Comparison of ENCODE assay signal across 11 mouse cellular contexts in genomic region chr7:71623048-71623447, GRCm38 (mm10).
DNase-seq lines count a peak whose midpoint lies in the region; ATAC-seq lines count a peak whose summit lies in the region.
"Had no signal": no experiment of that assay in that cellular context is flagged by ENCODE, and none has a peak within 500 bp of the region (broad histone marks: within the 10 kb centered on the region; RNA-seq: fewer than 3 reads in every experiment).

No protein-coding gene starts in this region.

- no peak for ATAC-seq in forebrain, embryonic 14.5 days
- ATAC-seq in limb, embryonic 11.5 days (ENCODE audit: insufficient number of reproducible peaks, low FRiP score, low TSS enrichment, low read depth) = no peak
- ATAC-seq in neural tube, embryonic 14.5 days (ENCODE audit: low read depth) = peak; percentile 61

- WGBS in forebrain, embryonic 14.5 days = 65% methylated on average over 13 of the region's 13 CpGs
- 36% methylated on average over 13 of the region's 13 CpGs for WGBS in limb, embryonic 11.5 days
- WGBS in neural tube, embryonic 14.5 days = 14% methylated on average over 13 of the region's 13 CpGs

- no peak overlapping the region for H3K9ac ChIP-seq in forebrain, embryonic 14.5 days (ENCODE audit: low read length)
- no peak overlapping the region for H3K9ac ChIP-seq in limb, embryonic 11.5 days (ENCODE audit: low read length)
- H3K9ac ChIP-seq in neural tube, embryonic 14.5 days (replicated peaks; ENCODE audit: low read depth, low read length) = no peak overlapping the region; the same call in 1 of the 2 replicates

- no peaks in the 10 kb centered on the region for H3K36me3 ChIP-seq in forebrain, embryonic 14.5 days (ENCODE audit: control insufficient read depth, insufficient read depth, low read length)
- no peaks in the 10 kb centered on the region for H3K36me3 ChIP-seq in limb, embryonic 11.5 days (ENCODE audit: control insufficient read depth, insufficient read depth, low read length)
- H3K36me3 ChIP-seq in neural tube, embryonic 14.5 days (ENCODE audit: control insufficient read depth, insufficient read depth, low read length) = no peaks in the 10 kb centered on the region

- no peak overlapping the region for H3K4me3 ChIP-seq in forebrain, embryonic 14.5 days (ENCODE audit: low read depth, low read length)
- H3K4me3 ChIP-seq in limb, embryonic 11.5 days (ENCODE audit: low read depth, low read length) = no peak overlapping the region
- H3K4me3 ChIP-seq in neural tube, embryonic 14.5 days (ENCODE audit: low read depth, low read length) = peak overlapping the region; percentile 12; the same call in 1 of the 2 replicates

- no peak overlapping the region for H3K27ac ChIP-seq in forebrain, embryonic 14.5 days (ENCODE audit: low read depth, low read length)
- H3K27ac ChIP-seq in limb, embryonic 11.5 days (replicated peaks; ENCODE audit: low read depth, low read length) = no peak overlapping the region
- no peak overlapping the region for H3K27ac ChIP-seq in neural tube, embryonic 14.5 days (ENCODE audit: low read depth, low read length)

- H3K4me2 ChIP-seq in forebrain, embryonic 14.5 days (ENCODE audit: low read length) = no peak overlapping the region
- H3K4me2 ChIP-seq in limb, embryonic 11.5 days (ENCODE audit: low read depth, severe bottlenecking) = peak overlapping the region; percentile 17; the same call in 1 of the 2 replicates
- H3K4me2 ChIP-seq in neural tube, embryonic 14.5 days (ENCODE audit: low read depth, low read length) = peak overlapping the region; percentile 42

- H3K27me3 ChIP-seq in forebrain, embryonic 14.5 days (replicated peaks; ENCODE audit: control insufficient read depth, insufficient read depth, low read length) = no peaks in the 10 kb centered on the region
- H3K27me3 ChIP-seq in limb, embryonic 11.5 days (ENCODE audit: control insufficient read depth, insufficient read depth, low read length) = no peaks in the 10 kb centered on the region
- no peaks in the 10 kb centered on the region for H3K27me3 ChIP-seq in neural tube, embryonic 14.5 days (ENCODE audit: control insufficient read depth, insufficient read depth, low read length)

- no peaks in the 10 kb centered on the region for H3K9me3 ChIP-seq in forebrain, embryonic 14.5 days (replicated peaks; ENCODE audit: control insufficient read depth, low read length)
- no peaks in the 10 kb centered on the region for H3K9me3 ChIP-seq in limb, embryonic 11.5 days (ENCODE audit: control insufficient read depth, low read length)
- no peaks in the 10 kb centered on the region for H3K9me3 ChIP-seq in neural tube, embryonic 14.5 days (ENCODE audit: control insufficient read depth, low read length)

- H3K4me1 ChIP-seq in forebrain, embryonic 14.5 days (ENCODE audit: control insufficient read depth, insufficient read depth, low read length) = no peaks in the 10 kb centered on the region
- 0 out of 2 replicates have a peak, but pooled peaks cover 3% of the 10 kb centered on the region for H3K4me1 ChIP-seq in limb, embryonic 11.5 days (ENCODE audit: control insufficient read depth, insufficient read depth, low read length)
- 0 out of 2 replicates have a peak, but pooled peaks cover 3% of the 10 kb centered on the region for H3K4me1 ChIP-seq in neural tube, embryonic 14.5 days (ENCODE audit: control insufficient read depth, insufficient read depth, low read length)

- peak; percentile 8 for DNase-seq in kidney, postnatal 14 days
- DNase-seq in kidney, postnatal 36 days = no peak
- peak; percentile 6 for DNase-seq in forebrain, embryonic 14.5 days (ENCODE audit: low spot score)
- DNase-seq in limb, embryonic 11.5 days (ENCODE audit: low spot score) = peak; percentile 40
- DNase-seq in right cerebral cortex, postnatal 4 days = no peak
- no peak for DNase-seq in ovary, postnatal 14 days (ENCODE audit: low spot score)
- DNase-seq: gastrocnemius, postnatal 25 days; heart, postnatal 4 days; lung, postnatal 10 days; thymus, adult 2 months had no signal

Comparison
In these comparisons a context has a peak if more than half of its experiments do, and no peak if none do; other contexts are left out.
1. DNase-seq: peak in kidney, postnatal 14 days (single experiment), forebrain, embryonic 14.5 days (single experiment) and limb, embryonic 11.5 days (single experiment); none in kidney, postnatal 36 days (0 of 2), right cerebral cortex, postnatal 4 days (single experiment) and ovary, postnatal 14 days (single experiment).